9 mouse cellular contexts compared by ENCODE assay signal in genomic region chr3:37643411-37643810, GRCm38 (mm10). TPM values are rescaled to one million over a fixed set of nuclear protein-coding genes. Genes with fewer than 3 reads are reported as not detected.
DNase-seq lines count a peak whose midpoint lies in the region; ATAC-seq lines count a peak whose summit lies in the region.
"Had no signal": no experiment of that assay in that cellular context is flagged by ENCODE, and none has a peak within 500 bp of the region (broad histone marks: within the 10 kb centered on the region; RNA-seq: fewer than 3 reads in every experiment).

No protein-coding gene starts in this region.

- H3K9ac ChIP-seq in heart, embryonic 13.5 days = no peak overlapping the region
- H3K9ac ChIP-seq in limb, embryonic 13.5 days = peak overlapping the region; percentile 56; the same call in 1 of the 2 replicates

- 85% methylated on average over 13 of the region's 13 CpGs for WGBS in heart, embryonic 13.5 days
- WGBS in limb, embryonic 13.5 days = 78% methylated on average over 13 of the region's 13 CpGs

- no peak overlapping the region for H3K4me3 ChIP-seq in heart, embryonic 13.5 days
- H3K4me3 ChIP-seq in limb, embryonic 13.5 days = peak overlapping the region; percentile 86

- H3K36me3 ChIP-seq in heart, embryonic 13.5 days = peaks cover 31% of the 10 kb centered on the region
- H3K36me3 ChIP-seq in limb, embryonic 13.5 days = peaks cover 39% of the 10 kb centered on the region

- peak overlapping the region; percentile 92 for H3K4me2 ChIP-seq in heart, embryonic 13.5 days
- H3K4me2 ChIP-seq in limb, embryonic 13.5 days (replicated peaks) = peak overlapping the region; percentile 76

- H3K4me1 ChIP-seq in heart, embryonic 13.5 days = peaks cover 28% of the 10 kb centered on the region
- peaks cover 47% of the 10 kb centered on the region for H3K4me1 ChIP-seq in limb, embryonic 13.5 days

- no peak for DNase-seq in heart, postnatal 36 days
- peak; percentile 40 for DNase-seq in testis, postnatal 10 days (ENCODE audit: low spot score)
- no peak for DNase-seq in testis, postnatal 14 days (ENCODE audit: low spot score)
- no peak for DNase-seq in embryo, embryonic 9.5 days (ENCODE audit: extremely low spot score)
- no peak for DNase-seq in cerebellum, adult 9-11 months
- DNase-seq in thymus, postnatal 10 days (ENCODE audit: low spot score in 2 of 2) = no peak
- DNase-seq: right cerebral cortex, adult 18-20 months had no signal

- intact Hi-C loops in heart, postnatal 36 days (cut with DNase I) = loop anchor here (5.0 kb wide), 3 partner anchors 194 to 474 kb away; no protein-coding TSS in a partner anchor

- no peak for ATAC-seq in heart, embryonic 13.5 days (ENCODE audit: extremely low read depth, insufficient number of reproducible peaks, low FRiP score, low TSS enrichment)
- no peak for ATAC-seq in limb, embryonic 13.5 days (ENCODE audit: low FRiP score, low read depth)

- H3K27ac ChIP-seq in heart, embryonic 13.5 days (replicated peaks) = no peak overlapping the region
- H3K27ac ChIP-seq in limb, embryonic 13.5 days = no peak overlapping the region

- H3K27me3 ChIP-seq in heart, embryonic 13.5 days (replicated peaks) = peaks cover 16% of the 10 kb centered on the region
- 0 out of 2 replicates have a peak, but pooled peaks cover 7% of the 10 kb centered on the region for H3K27me3 ChIP-seq in limb, embryonic 13.5 days

- no peaks in the 10 kb centered on the region for H3K9me3 ChIP-seq in heart, embryonic 13.5 days
- H3K9me3 ChIP-seq in limb, embryonic 13.5 days = no peaks in the 10 kb centered on the region

RNA-seq across cellular contexts. Expression of gene Spry1, which starts 3.7 kb away (rescaled TPM):
- 5.6 and 6.4 TPM in 2 replicates for polyA plus RNA-seq in heart, embryonic 13.5 days (2015; fragmentation: Nextera tagmentation; extraction: Ambion mirVana)
- 10 to 100 TPM; 19.9 to 21.5 TPM for total RNA-seq in heart, postnatal 36 days (2021)
- 14.8 and 17.4 TPM in 2 replicates for polyA plus RNA-seq in limb, embryonic 13.5 days (2015; fragmentation: Nextera tagmentation; extraction: Ambion mirVana)
